Mouse (Mus musculus) c-Kit-positive CD71-positive TER-119-negative erythroid progenitor cells, embryonic 14.5 days (primary cell): ENCODE data around the gene AI464131.
"Not testable (repeated sequence)": the region's sequence is repeated elsewhere in the genome, so short reads cannot be mapped to it uniquely, and the experiment has no call there.

Experiments used
- DNase-seq: peaks from one replicate; pipeline ENCODE4 v3.0.0-alpha.2; 2013; ENCODE audit warnings: low read depth

AI464131 gene

GRCm38 (mm10) chr4:41469199-41469598 lies 33.7 kb downstream of the AI464131 start:
- DNase-seq, result no peak

DNA sequence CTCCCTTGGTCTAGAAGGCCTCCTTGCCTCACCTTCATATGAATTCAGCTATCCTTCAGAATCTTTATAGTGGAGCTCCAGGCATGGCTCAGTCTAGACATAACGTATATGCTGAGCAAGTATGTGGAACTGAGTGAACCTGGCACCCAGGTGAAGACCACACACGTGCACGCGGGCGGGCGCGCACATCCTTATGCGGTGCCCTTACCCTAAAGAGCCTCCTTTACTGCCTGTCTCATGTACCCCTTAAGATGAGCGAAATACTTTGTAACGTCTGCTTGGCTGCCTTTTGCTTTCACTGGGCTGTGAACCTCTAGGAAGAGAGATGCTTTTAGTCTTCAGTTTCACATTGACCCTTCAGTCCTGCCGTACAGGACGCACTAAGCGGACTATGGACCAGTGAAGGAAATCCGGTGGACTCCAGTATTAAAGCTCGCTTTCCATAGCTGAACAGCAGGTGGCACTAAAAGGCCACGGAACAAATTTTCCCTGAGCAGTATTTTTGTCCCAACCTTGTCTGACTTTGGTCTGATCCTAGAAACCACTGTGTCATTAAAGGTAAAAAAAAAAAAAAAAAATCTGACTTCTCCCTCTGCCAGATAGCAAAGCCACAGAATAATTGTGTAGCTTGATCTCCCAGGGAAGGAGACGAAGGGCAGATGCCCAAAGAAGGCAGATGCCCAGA lies 34.3 kb downstream of the AI464131 start:
- DNase-seq, result no peak

DNA sequence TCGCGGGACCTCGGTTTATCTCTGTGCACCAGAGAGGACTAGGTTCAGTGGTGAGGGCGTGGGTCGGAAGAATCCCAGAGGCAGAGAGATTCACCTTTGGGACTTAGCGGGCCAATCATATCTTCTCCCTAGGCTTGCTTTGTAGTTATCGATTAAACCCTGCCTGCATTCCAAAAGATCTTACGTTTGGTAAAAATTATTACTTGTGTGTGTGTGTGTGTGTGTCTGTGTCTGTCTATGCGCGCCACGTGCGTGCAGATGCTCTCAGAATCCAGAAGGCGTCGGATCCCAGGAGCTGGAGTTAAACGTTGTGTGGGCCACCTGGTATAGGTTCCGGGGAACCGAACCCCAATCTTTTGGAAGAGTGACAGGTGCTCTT lies 37.6 kb downstream of the AI464131 start:
- DNase-seq, result no peak

DNA sequence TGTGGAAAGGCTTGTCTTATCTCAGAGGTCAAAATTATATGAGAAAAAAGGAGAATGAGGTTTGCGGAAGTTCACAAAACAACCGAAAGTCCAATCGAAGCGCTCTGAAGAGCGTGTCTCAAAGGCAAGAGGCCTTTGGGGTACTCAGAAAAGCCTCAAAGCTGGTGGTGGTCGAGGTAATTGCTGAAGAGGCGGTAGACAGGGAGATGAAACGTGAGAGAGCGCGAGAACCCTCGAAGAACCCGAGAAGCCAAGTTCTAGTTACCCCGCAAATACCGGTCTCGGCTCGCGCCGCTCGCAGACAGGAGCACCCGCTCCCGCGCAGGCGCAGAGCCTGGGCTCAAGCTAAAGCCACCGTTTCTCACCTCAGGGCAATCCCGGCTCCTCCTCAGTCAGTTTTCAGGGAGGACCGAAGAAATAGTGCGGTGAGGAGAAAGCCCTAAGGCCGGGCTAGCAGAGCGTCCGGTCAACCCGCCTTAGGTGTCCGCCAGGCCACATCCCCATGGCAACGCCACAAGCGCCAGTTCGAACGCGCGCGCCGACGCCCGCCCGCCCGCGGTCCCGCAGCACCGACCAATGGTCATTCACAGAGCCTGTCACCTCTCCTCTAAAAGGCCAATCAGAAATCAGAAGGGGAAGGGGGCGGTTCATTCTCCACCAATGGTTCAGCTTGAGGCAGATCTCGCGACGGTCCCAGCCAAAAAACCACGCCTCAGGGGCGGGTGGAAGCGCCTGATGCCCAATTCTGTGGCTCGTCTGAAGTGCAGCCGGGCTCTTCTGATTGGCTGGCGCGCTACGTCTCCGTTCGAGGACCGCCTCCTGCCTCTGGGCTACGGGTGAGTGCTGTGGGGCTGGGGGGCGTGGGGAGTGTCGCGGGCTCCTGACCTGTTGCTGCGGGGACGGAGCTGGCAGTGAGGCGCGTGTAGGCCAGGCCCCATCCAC lies 38.3 kb downstream of the AI464131 start, which contains the start of the genes Kif24 and Nudt2:
Kif24 (minus strand) TSS at position 543 of the 942 bp plus-strand sequence.
Nudt2 (plus strand) TSS at position 807 of the 942 bp plus-strand sequence.
- DNase-seq, result peak; percentile 100

GRCm38 (mm10) chr4:41463051-41463738 lies 39.7 kb downstream of the AI464131 start:
- DNase-seq, result not testable (repeated sequence)

- DNase-seq, result no peak
Measured at GRCm38 (mm10) chr4:41460690-41461089, 42.2 kb downstream of the AI464131 start.

- no peak for DNase-seq
Measured at GRCm38 (mm10) chr4:41447595-41447994, 55.3 kb downstream of the AI464131 start.
